Mouse (Mus musculus) T-helper 17 cell (primary cell): ENCODE results near the gene Ssrp1.

Experiments used
- in situ Hi-C, 2 experiments: fragments of 300-600 bp; cut with MboI, MseI; formaldehyde crosslinking; loops; 1 replicate in 1 of 2; 2 replicates in 1 of 2; pipeline ENCODE4 v1.15.1; 2025; ENCODE audit warnings: high pct_unique_total_duplicates in 2 of 2

The Ssrp1 gene

GRCm38 (mm10) chr2:85037047-85038026 is at the start of gene Ssrp1, which contains the start of gene P2rx3:
Gene Ssrp1, plus strand, starts transcription at chr2:85037234.
Gene P2rx3, minus strand, starts transcription at chr2:85037462.
- in situ Hi-C loops, result loop anchor here (5.0 to 25.0 kb wide), 3 partner anchors 300 to 1383 kb away; partner anchors contain the start of gene Tfpi (in 1 of the 2)

- in situ Hi-C loops, result no loop called here
Measured at GRCm38 (mm10) chr2:84987930-84988329, 49.1 kb upstream of the Ssrp1 start, which contains the start of gene Prg3. Gene Prg3, plus strand, starts transcription at chr2:84988215.

- in situ Hi-C loops, result loop anchor here in 1 of 2 experiments (10.0 kb wide), 1 partner anchor 568 kb away; no protein-coding TSS in a partner anchor
Measured at GRCm38 (mm10) chr2:84996376-84996775, 40.7 kb upstream of the Ssrp1 start.

GRCm38 (mm10) chr2:84999486-85000181 is 37.4 kb upstream of the Ssrp1 start:
- in situ Hi-C loops, result loop anchor here in 1 of 2 experiments (10.0 kb wide), 1 partner anchor 565 kb away; no protein-coding TSS in a partner anchor

GRCm38 (mm10) chr2:85001497-85001896 is 35.5 kb upstream of the Ssrp1 start:
- in situ Hi-C loops, result no loop called here

GRCm38 (mm10) chr2:85002575-85002974 is 34.5 kb upstream of the Ssrp1 start:
- in situ Hi-C loops, result no loop called here

- in situ Hi-C loops, result no loop called here
Measured at GRCm38 (mm10) chr2:85004341-85004740, 32.7 kb upstream of the Ssrp1 start.

GRCm38 (mm10) chr2:85006600-85006999 is 30.4 kb upstream of the Ssrp1 start:
- in situ Hi-C loops, result loop anchor here in 1 of 2 experiments (5.0 kb wide), 1 partner anchor 49 kb away; no protein-coding TSS in a partner anchor

GRCm38 (mm10) chr2:85007729-85008128 is 29.3 kb upstream of the Ssrp1 start:
- in situ Hi-C loops, result loop anchor here in 1 of 2 experiments (5.0 kb wide), 1 partner anchor 50 kb away; no protein-coding TSS in a partner anchor

GRCm38 (mm10) chr2:85009212-85009611 is 27.8 kb upstream of the Ssrp1 start:
- in situ Hi-C loops, result loop anchor here in 1 of 2 experiments (5.0 kb wide), 1 partner anchor 52 kb away; no protein-coding TSS in a partner anchor

- in situ Hi-C loops, result no loop called here
Measured at GRCm38 (mm10) chr2:85011906-85012604, 25.0 kb upstream of the Ssrp1 start.

- in situ Hi-C loops, result no loop called here
Measured at GRCm38 (mm10) chr2:85012679-85013078, 24.4 kb upstream of the Ssrp1 start.

GRCm38 (mm10) chr2:85013826-85014587 is 23.0 kb upstream of the Ssrp1 start:
- in situ Hi-C loops, result no loop called here

GRCm38 (mm10) chr2:85014588-85014982 is 22.4 kb upstream of the Ssrp1 start:
- in situ Hi-C loops, result no loop called here

GRCm38 (mm10) chr2:85022043-85022442 is 15.0 kb upstream of the Ssrp1 start:
- in situ Hi-C loops, result no loop called here

GRCm38 (mm10) chr2:85026178-85026577 is 10.9 kb upstream of the Ssrp1 start:
- in situ Hi-C loops, result loop anchor here in 1 of 2 experiments (25.0 kb wide), 1 partner anchor 539 kb away; the partner anchor contains the start of gene Tfpi

- in situ Hi-C loops, result loop anchor here in 1 of 2 experiments (25.0 kb wide), 1 partner anchor 540 kb away; the partner anchor contains the start of gene Tfpi
Measured at GRCm38 (mm10) chr2:85027281-85027680, 9.8 kb upstream of the Ssrp1 start.

GRCm38 (mm10) chr2:85029897-85030296 is 7.1 kb upstream of the Ssrp1 start:
- in situ Hi-C loops, result loop anchor here (10.0 to 25.0 kb wide), 2 partner anchors 543 to 1375 kb away; partner anchors contain the start of gene Tfpi (in 1 of the 2)

- in situ Hi-C loops, result loop anchor here (10.0 to 25.0 kb wide), 2 partner anchors 544 to 1376 kb away; partner anchors contain the start of gene Tfpi (in 1 of the 2)
Measured at GRCm38 (mm10) chr2:85030989-85031388, 6.0 kb upstream of the Ssrp1 start.

- in situ Hi-C loops, result loop anchor here (10.0 to 25.0 kb wide), 2 partner anchors 546 to 1378 kb away; partner anchors contain the start of gene Tfpi (in 1 of the 2)
Measured at GRCm38 (mm10) chr2:85033121-85033520, 3.9 kb upstream of the Ssrp1 start.
